Mouse (Mus musculus): Measurements from ENCODE around the gene Itk.

GRCm38 (mm10) chr11:46293491-46293890, 95.8 kb downstream of the Itk start:
- no peak for TF ChIP-seq POLR2A (IDR thresholded peaks at IDR 0.05; ENCODE audit: borderline replicate concordance, insufficient read depth, low read length)
- no peak for TF ChIP-seq CTCF (IDR thresholded peaks at IDR 0.05; ENCODE audit: borderline replicate concordance, insufficient read depth, low read depth, low read length)

Measured in cerebellum, adult 2 months (tissue).